Mouse (Mus musculus): ENCODE data around the gene Mecom.

DNA sequence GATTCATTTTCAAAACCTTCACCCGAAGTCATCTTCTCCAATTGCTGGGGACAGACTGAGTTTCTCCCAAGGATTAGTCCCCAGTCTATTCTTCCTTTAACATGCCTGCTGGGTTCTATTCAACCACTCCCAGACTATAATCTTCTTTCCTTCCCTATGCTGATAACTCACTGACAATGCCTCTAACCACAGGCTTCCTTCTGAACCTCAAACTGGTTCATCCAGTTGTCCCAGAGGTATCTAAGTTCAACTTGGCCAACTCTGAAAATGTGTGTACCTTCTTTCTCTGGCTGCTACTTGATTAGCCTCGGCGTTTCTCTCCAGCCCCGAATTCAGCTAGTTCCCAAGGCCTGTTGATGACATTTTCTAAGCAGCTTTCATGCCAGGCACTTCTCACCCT is 499.7 kb downstream of the Mecom start:
- TF ChIP-seq CTCF (conservative IDR thresholded peaks at IDR 0.05 in 1 of 2, IDR thresholded peaks at IDR 0.05 in 1 of 2; ENCODE audit: low read depth in 2 of 2, low read length in 2 of 2) (no peak), POLR2A (IDR thresholded peaks at IDR 0.05; ENCODE audit: low read depth, low read length) (no peak), HCFC1 (IDR thresholded peaks at IDR 0.05; ENCODE audit: low read depth, low read length) (no peak)

Measured in CH12.LX (cell line).